Mouse (Mus musculus): ENCODE results near the gene Lkaaear1.

GRCm38 (mm10) chr2:181653065-181653464 lies 45.2 kb downstream of the Lkaaear1 start:
- TF ChIP-seq POLR2A (IDR thresholded peaks at IDR 0.05; ENCODE audit: low read depth, low read length) (no peak), CTCF (conservative IDR thresholded peaks at IDR 0.05; ENCODE audit: insufficient read depth, insufficient read length, low read depth, low read length) (no peak)

Data from kidney, adult 2 months (tissue).